Mouse (Mus musculus) adrenal gland, postnatal 25 days (tissue): ENCODE data around the gene Nuak2. TPM values are rescaled to one million over a fixed set of nuclear protein-coding genes. Genes with fewer than 3 reads are reported as not detected.

Experiments
- DNase-seq: peaks from one replicate; pipeline ENCODE4 v3.0.0; 2021; ENCODE audit warnings: mixed read lengths
- total RNA-seq: library from RNA; stranded (reverse); gene quantifications from 2 replicates; pipeline ENCODE4 v1.2.3, GENCODE M21; 2021

Gene Nuak2
- total RNA-seq, 1 experiment from 2014 or later, result 2.4 TPM

DNA sequence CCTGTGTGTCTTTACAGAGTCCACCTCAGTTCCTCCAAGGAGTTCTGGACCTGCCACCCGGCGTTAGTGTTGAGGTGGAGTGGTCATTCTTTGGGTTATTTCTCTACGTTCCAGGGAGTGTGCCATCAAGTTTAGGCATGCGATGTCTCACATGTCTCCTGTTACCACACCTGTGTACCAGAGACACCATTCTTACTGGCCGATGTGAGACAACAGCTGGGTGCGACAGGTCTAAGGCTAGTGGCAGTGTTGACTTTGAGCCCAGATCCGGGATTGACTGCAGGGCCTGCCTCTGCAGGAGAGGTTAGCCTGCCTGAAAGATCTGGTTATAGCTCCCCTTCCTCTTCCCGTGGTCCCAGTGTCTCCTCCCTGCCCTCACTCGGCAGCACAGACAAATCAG, 38.3 kb downstream of the Nuak2 start:
- DNase-seq, result no peak

GRCm38 (mm10) chr1:132355162-132355601, 39.3 kb downstream of the Nuak2 start:
- no peak for DNase-seq

DNA sequence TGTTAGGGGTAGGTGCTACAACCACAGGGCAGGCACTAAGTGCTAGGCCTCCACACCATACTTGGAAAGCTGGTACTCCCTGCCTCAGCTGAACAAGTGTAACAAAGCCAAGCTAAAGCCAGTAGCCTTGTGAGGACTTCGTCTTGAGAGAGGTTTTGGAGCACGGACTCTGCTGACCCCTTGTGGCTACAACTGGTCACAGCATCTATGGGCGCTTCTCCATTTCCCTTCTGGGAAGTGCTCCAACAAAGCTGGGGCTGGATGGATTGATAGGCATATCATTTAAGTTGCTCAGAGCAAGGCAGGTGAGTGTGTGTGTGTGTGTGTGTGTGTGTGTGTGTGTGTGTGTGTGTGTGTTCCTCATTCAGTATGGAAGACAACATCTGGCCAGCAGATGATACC, 39.9 kb downstream of the Nuak2 start:
- DNase-seq, result peak; percentile 81

DNA sequence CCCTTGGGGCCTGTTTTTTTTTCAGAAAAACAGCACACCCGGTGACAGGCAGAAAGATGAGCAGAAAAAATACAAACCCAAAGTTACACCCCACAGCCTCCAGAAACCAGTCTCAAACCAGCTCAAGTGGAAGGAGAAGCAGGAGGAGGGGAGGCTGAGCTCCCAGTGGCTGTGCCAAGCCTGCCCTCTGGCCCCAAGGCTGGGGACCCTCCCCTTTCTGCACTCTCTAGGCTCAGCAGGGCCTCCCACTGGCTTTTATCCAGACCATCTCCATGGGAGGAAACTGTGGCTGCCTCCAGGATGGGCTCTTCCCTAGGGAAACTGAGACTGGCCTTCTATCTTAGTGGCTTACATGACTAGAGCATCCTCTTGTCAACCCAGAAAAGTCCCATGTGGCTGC, 40.9 kb downstream of the Nuak2 start:
- no peak for DNase-seq

DNA sequence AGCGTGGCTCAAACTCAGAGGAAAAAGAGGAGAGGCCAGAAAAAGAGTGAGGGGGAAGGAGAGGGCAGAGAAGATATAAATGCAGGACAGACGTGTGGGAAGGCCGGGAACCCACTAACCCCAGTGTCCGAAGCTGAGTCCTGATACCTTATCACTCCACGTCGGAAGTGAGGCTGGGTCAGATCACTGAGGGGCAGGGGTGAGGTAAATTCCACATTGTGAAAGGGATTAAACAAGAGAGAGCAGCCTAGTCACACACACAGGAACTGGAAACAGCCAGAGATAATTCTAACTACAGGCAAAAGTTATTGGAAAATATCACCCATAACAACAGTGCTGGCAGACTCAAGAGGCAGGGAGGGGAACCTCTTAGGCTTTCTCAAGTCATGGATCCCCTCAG, 46.0 kb downstream of the Nuak2 start:
- no peak for DNase-seq

DNA sequence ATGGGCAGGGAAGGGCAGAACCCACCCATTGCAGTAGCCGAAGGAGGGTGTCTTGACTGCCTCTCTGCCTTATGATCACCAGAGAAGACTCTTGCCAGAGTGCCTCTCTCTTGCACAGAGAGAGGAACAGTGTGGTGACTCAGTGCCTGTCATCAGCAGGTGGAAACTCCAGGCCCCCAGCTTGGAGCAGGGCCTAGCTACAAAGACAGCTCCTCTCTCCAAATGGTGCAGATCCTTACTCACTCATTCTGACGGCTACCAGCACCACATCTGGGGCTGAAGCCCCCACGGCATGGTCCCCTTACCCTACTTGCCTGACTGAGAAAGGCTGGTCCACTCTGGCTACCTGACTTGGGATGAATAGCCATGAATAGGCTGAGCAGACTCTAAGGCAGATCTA, 48.5 kb downstream of the Nuak2 start:
- DNase-seq, result no peak

- DNase-seq, result no peak
Measured at GRCm38 (mm10) chr1:132364896-132365557, 49.1 kb downstream of the Nuak2 start.

- no peak for DNase-seq
Measured at GRCm38 (mm10) chr1:132365645-132366044, 49.7 kb downstream of the Nuak2 start.

DNA sequence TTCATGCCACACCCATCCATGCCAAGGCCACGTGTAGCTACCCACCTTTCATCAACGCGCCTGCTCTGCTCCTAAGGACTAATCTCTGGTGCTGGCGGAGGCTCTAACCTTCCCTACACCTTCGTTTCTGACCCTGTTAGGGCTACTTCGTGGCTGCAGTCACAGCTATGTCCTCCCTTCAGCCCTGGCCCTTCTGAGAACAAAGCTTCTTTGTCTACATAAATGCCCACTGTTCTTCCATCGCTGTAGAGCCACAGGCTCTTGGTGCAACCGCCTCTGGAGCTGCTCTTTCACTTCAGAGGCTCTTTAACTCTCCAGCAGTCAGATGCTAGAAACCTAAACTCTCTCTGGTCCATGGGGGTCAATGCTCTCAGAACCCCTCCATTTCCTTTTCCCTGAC, 50.3 kb downstream of the Nuak2 start:
- DNase-seq, result no peak

- no peak for DNase-seq
Measured at GRCm38 (mm10) chr1:132366937-132367336, 51.0 kb downstream of the Nuak2 start.

DNA sequence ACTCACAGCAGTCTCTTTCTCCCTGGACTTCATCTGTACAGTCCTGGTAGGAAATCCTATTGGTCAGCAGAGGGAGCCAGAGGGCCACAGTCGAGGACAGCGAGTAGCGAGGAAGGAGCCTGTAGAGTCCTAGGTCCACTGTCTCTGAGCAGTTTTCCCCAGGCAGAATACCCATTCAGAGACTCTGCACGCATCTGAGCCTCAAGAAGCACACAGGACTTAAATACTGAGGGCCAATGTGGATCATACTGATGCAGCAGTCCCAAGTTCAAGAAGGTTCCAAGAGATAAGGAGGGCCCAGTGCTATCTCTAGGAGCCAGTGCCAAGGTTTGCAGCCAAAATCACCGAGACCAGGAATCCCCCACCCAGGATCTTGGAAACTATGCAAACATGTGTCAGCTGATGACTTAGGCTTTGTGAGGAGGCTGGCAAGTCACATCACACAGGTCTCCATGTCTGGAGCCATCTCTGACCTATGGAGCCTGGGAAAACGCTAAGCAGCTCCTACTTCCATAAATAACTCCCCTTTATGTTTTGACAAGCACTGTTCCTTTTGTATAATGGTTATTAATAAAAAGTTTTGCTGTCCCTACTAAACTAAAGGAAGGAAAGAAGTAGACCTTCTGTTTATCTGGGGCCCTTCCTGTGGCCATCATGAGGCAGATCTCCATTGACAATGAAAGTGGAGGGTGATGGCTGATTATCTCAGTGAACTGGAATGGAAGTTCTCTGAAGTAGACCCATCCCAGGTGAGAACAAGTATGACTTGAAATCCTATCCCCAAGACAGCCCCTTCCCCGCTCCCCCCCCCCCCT, 52.0 kb downstream of the Nuak2 start:
- peak; percentile 82 for DNase-seq

DNA sequence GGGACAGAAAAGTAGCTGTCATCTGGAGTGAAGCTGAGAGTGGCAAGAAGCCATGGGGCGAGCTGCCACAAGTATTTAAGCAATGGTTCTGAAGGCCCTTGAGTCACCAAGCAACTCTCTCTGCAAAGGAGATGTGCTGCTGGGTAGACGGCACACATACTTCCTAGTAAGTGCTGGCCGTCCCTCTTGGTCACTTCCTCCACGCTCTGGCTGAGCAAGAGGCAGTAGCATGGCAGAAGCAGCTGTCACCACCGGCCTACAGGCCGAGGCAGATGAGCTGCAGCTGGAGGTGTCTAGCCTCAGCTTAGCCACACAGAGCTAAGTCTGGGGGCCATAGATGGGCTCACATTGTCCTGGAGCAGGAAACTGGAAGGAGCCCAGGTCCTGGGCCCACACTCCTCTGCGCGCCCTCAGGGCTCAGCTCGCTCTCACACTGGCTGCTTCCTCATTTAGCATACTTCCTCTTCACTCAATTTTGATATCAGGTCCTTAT, 54.8 kb downstream of the Nuak2 start:
- peak; percentile 48 for DNase-seq

GRCm38 (mm10) chr1:132371298-132372081, 55.6 kb downstream of the Nuak2 start:
- no peak for DNase-seq

- DNase-seq, result no peak
Measured at GRCm38 (mm10) chr1:132372354-132372753, 56.4 kb downstream of the Nuak2 start.

DNA sequence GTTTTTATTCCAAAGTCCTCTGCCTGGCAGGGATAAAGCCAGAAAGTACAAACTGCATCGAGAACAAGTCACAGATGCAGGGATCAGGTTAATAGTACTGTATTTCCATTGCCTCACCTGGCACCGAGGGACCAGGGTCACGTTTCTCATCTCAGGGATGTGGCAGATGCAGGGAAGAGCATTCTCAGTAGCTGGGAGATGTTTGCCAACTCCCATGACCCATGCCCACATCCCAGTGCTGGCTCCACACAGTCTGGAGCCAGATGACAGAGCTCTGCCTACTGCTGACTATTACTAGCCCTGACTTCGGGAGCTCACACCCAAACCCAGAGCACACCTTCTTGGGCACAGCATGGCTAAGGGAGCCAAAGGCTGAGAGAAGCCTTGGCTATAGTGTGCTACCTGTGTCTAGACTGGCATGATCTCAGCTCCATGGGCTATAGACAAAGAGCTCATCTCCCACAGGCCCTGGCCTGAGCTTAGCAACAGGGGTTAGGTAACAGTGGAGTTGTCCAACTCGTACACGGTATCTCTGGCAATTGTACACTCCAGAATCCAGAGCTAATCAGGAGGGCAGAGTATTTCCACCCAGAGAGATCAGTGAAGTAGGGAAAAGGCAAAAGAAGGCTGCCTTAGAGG, 57.1 kb downstream of the Nuak2 start:
- DNase-seq, result no peak

- DNase-seq, result no peak
Measured at GRCm38 (mm10) chr1:132374140-132374872, 58.4 kb downstream of the Nuak2 start.

GRCm38 (mm10) chr1:132374873-132375244, 58.9 kb downstream of the Nuak2 start:
- no peak for DNase-seq

DNA sequence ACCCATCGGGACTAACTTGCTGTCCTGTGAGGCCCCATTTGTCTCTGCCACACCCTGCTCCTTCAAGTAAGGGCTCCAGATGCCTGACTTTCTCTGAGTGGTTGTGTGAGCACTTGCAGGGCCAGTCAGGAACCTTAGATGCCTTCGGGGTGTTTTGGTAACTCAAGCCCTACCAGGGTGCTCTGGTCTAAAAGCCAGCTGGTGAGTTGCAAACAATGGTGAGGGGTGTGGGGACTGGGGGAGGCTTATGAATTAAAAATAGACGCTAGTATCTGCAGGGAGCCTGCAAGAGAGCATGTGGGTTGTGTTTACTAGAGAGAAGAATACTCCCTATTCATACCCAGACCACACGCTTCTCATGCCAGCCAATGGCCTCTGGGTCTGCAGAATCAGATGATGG, 59.3 kb downstream of the Nuak2 start:
- DNase-seq, result no peak

GRCm38 (mm10) chr1:132376211-132377054, 60.5 kb downstream of the Nuak2 start:
- no peak for DNase-seq

- no peak for DNase-seq
Measured at GRCm38 (mm10) chr1:132377055-132377365, 61.1 kb downstream of the Nuak2 start.

GRCm38 (mm10) chr1:132377811-132378210, 61.9 kb downstream of the Nuak2 start:
- DNase-seq, result no peak
